Mouse (Mus musculus): ENCODE results near the gene Cnnm1. TPM values are rescaled to one million over a fixed set of nuclear protein-coding genes. Genes with fewer than 3 reads are reported as not detected.

Cnnm1 gene
- polyA plus RNA-seq, 1 experiment from 2014 or later: 0.06 TPM

DNA sequence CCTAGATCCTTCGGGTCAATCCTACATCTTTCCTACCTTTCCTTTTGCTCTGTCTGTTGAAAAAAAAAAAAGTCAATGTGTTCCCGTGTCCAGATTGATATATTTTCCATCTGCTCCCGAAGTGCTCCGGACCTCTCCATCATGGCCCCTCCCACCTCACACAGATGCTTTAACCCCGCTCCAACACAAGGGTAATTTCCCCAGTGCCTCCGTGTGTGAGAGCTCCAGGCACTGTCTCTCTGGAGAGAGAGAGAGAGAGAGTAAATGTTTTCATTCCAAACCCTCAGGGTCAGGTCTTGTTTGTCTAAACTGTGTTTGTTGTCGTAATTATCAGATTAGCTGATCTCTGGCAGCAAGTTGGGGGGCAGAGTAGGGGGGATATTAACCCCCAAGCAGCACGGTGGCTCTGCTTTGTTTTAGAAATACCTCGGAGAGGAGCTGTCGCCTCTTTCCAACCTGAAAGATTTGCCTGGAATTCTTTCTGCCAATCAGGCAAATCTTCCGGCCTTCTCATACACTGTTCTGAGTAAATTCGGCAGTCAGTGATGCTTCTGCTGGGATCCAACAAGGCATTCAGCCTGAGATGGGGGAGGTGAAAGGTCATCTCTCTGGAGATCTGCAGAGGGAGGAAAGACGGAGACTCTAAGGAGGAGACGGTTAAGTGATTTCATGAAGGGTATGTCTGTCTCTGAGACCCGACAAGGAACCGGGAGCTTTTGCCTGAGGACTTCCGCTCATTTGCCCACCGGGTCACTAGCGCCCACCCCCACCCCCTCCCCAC lies 106.3 kb downstream of the Cnnm1 start:
- H3K4me2 ChIP-seq: peak overlapping the region; percentile 44
- no peak overlapping the region for H3K9ac ChIP-seq
- no peak for ATAC-seq (ENCODE audit: insufficient number of reproducible peaks, low FRiP score)
- H3K4me3 ChIP-seq: no peak overlapping the region
- H3K9me3 ChIP-seq (replicated peaks): no peaks in the 10 kb centered on the region
- H3K27ac ChIP-seq (ENCODE audit: poor library complexity, severe bottlenecking): no peak overlapping the region
- no peaks in the 10 kb centered on the region for H3K36me3 ChIP-seq
- H3K27me3 ChIP-seq (replicated peaks): peaks cover 54% of the 10 kb centered on the region
- 13% methylated on average over 19 of the region's 19 CpGs for whole genome bisulfite sequencing
- H3K4me1 ChIP-seq (replicated peaks): no peaks in the 10 kb centered on the region

Other genes starting within 250 kb of the Cnnm1 start
- 0.30 and 0.51 TPM in 2 replicates for gene Hpse2, start 52.1 kb upstream of the Cnnm1 start, polyA plus RNA-seq (2016; fragmentation: Nextera tagmentation; extraction: Ambion mirVana)
- 180 and 181 TPM in 2 replicates for gene Got1, start 84.2 kb downstream of the Cnnm1 start, polyA plus RNA-seq (2016; fragmentation: Nextera tagmentation; extraction: Ambion mirVana)
- gene Nkx2-3, start 171.9 kb downstream of the Cnnm1 start, polyA plus RNA-seq (2016; fragmentation: Nextera tagmentation; extraction: Ambion mirVana): not detected in 2 replicates
- gene Slc25a28, start 234.4 kb downstream of the Cnnm1 start, polyA plus RNA-seq (2016; fragmentation: Nextera tagmentation; extraction: Ambion mirVana): 11.1 and 12.6 TPM in 2 replicates
- gene Entpd7, start 249.2 kb downstream of the Cnnm1 start, polyA plus RNA-seq (2016; fragmentation: Nextera tagmentation; extraction: Ambion mirVana): 6.6 and 8.0 TPM in 2 replicates

All from heart, embryonic 12.5 days (tissue).